Mouse (Mus musculus) forebrain, embryonic 15.5 days (tissue): ENCODE measurements around the gene Atoh8. TPM values are rescaled to one million over a fixed set of nuclear protein-coding genes. Genes with fewer than 3 reads are reported as not detected.

Experiments used
- ATAC-seq: fragments of 200-750 bp; cut with Nextera tagmentation; replicated peaks from 2 replicates; pipeline ENCODE4 v1.8.0; 2017; ENCODE audit warnings: mild to moderate bottlenecking, moderate TSS enrichment, moderate library complexity
- H3K27ac ChIP-seq: fragments of 300-500 bp; sonication (generic); replicated peaks from 2 replicates; pipeline ENCODE4 v1.5.1; 2015; ENCODE audit warnings: mild to moderate bottlenecking, inconsistent platforms
- H3K27me3 ChIP-seq: fragments of 300-500 bp; sonication (generic); 2 replicates; pipeline ENCODE4 v1.6.1; 2015; ENCODE audit warnings: inconsistent platforms
- H3K36me3 ChIP-seq: fragments of 300-500 bp; sonication (generic); 2 replicates; pipeline ENCODE4 v1.6.1; 2015; ENCODE audit warnings: mild to moderate bottlenecking, inconsistent platforms
- H3K4me1 ChIP-seq: fragments of 300-500 bp; sonication (generic); 2 replicates; pipeline ENCODE4 v1.6.1; 2015; ENCODE audit warnings: inconsistent platforms
- H3K4me2 ChIP-seq: fragments of 300-500 bp; sonication (generic); replicated peaks from 2 replicates; pipeline ENCODE4 v1.6.1; 2015; ENCODE audit warnings: mild to moderate bottlenecking, inconsistent platforms
- H3K4me3 ChIP-seq: fragments of 300-500 bp; sonication (generic); 2 replicates; pipeline ENCODE4 v1.5.1; 2015; ENCODE audit warnings: mild to moderate bottlenecking, inconsistent platforms
- H3K9ac ChIP-seq: fragments of 300-500 bp; sonication (generic); replicated peaks from 2 replicates; pipeline ENCODE4 v1.6.1; 2015; ENCODE audit warnings: mild to moderate bottlenecking, inconsistent platforms
- H3K9me3 ChIP-seq: fragments of 300-500 bp; sonication (generic); 2 replicates; pipeline ENCODE4 v1.6.1; 2016; ENCODE audit warnings: inconsistent platforms
- WGBS: fragments of 180-500 bp; shearing (Covaris S2); methylation state at CpG from one replicate; pipeline ENCODE4 v1.1.7; 2015; ENCODE audit warnings: mixed read lengths; 5-methylcytosine and 5-hydroxymethylcytosine counted together
- polyA plus RNA-seq: library from polyadenylated mRNA; unstranded; fragments of >200 nt; fragmentation: Nextera tagmentation; extraction: Ambion mirVana; gene quantifications from 2 replicates; pipeline ENCODE4 v1.2.1, GENCODE M21; 2015

Gene Atoh8
- polyA plus RNA-seq, 1 experiment from 2014 or later = 2.7 TPM

- ATAC-seq = no peak
These were observed 74.4 kb downstream of the Atoh8 start for GRCm38 (mm10) chr6:72160991-72161390.

GRCm38 (mm10) chr6:72159861-72160395, 75.4 kb downstream of the Atoh8 start:
- WGBS = 88% methylated on average over 10 of the region's 10 CpGs
- Histone ChIP-seq H3K27ac (no peak overlapping the region), H3K27me3 (no peaks in the 10 kb centered on the region), H3K9ac (no peak overlapping the region), H3K4me2 (no peak overlapping the region), H3K4me3 (no peak overlapping the region), H3K36me3 (peaks cover 5% of the 10 kb centered on the region; the same call in 1 of the 2 replicates), H3K4me1 (peaks cover 4% of the 10 kb centered on the region; the same call in 1 of the 2 replicates), H3K9me3 (no peaks in the 10 kb centered on the region)
- ATAC-seq = no peak

More at GRCm38 (mm10) chr6:72160991-72161390, 74.4 kb downstream of the Atoh8 start:
- peaks cover 4% of the 10 kb centered on the region; the same call in 1 of the 2 replicates for H3K4me1 ChIP-seq
- H3K27ac ChIP-seq = no peak overlapping the region
- H3K36me3 ChIP-seq = 0 out of 2 replicates have a peak, but pooled peaks cover under 1% of the 10 kb centered on the region
- no peaks in the 10 kb centered on the region for H3K27me3 ChIP-seq
- H3K9me3 ChIP-seq = no peaks in the 10 kb centered on the region
- WGBS = 82% methylated on average over 3 of the region's 3 CpGs
- no peak overlapping the region for H3K9ac ChIP-seq
- no peak overlapping the region for H3K4me2 ChIP-seq
- H3K4me3 ChIP-seq = no peak overlapping the region

GRCm38 (mm10) chr6:72158966-72159764, 76.2 kb downstream of the Atoh8 start:
- Histone ChIP-seq H3K27me3 (no peaks in the 10 kb centered on the region), H3K27ac (no peak overlapping the region), H3K4me2 (no peak overlapping the region), H3K36me3 (peaks cover 5% of the 10 kb centered on the region; the same call in 1 of the 2 replicates), H3K4me1 (no peaks in the 10 kb centered on the region), H3K4me3 (no peak overlapping the region), H3K9ac (no peak overlapping the region), H3K9me3 (no peaks in the 10 kb centered on the region)
- WGBS = 83% methylated on average over 8 of the region's 8 CpGs
- no peak for ATAC-seq

Other genes starting within 250 kb of the Atoh8 start
- 49.0 and 50.9 TPM in 2 replicates for gene St3gal5, start 138.0 kb downstream of the Atoh8 start, polyA plus RNA-seq
- gene Sftpb, start 69.0 kb upstream of the Atoh8 start, polyA plus RNA-seq = 0.15 TPM in 1 of 2 replicates, not detected in the other
- 52.9 and 53.4 TPM in 2 replicates for gene Usp39, start 109.6 kb upstream of the Atoh8 start, polyA plus RNA-seq
- gene 0610030E20Rik, start 111.7 kb upstream of the Atoh8 start, polyA plus RNA-seq = 22.5 and 22.7 TPM in 2 replicates
- gene Tmem150a, start 119.9 kb upstream of the Atoh8 start, polyA plus RNA-seq = 15.2 and 15.6 TPM in 2 replicates
- 126 and 130 TPM in 2 replicates for gene Rnf181, start 131.4 kb upstream of the Atoh8 start, polyA plus RNA-seq
- 8.9 and 9.4 TPM in 2 replicates for gene Vamp5, start 144.9 kb upstream of the Atoh8 start, polyA plus RNA-seq
- gene Vamp8, start 155.1 kb upstream of the Atoh8 start, polyA plus RNA-seq = 14.5 and 15.0 TPM in 2 replicates
- 14.0 and 16.5 TPM in 2 replicates for gene Ggcx, start 178.7 kb upstream of the Atoh8 start, polyA plus RNA-seq
- 359 and 376 TPM in 2 replicates for gene Mat2a, start 204.0 kb upstream of the Atoh8 start, polyA plus RNA-seq